Mouse (Mus musculus) lung, postnatal 25 days (tissue): ENCODE measurements around the gene Chmp2b.
A peak's percentile ranks its signal among the peaks of the same experiment; 100 is the strongest.

Source experiments
- DNase-seq: peaks from one replicate; pipeline ENCODE4 v3.0.0; 2022; ENCODE audit warnings: low spot score

Gene Chmp2b

DNA sequence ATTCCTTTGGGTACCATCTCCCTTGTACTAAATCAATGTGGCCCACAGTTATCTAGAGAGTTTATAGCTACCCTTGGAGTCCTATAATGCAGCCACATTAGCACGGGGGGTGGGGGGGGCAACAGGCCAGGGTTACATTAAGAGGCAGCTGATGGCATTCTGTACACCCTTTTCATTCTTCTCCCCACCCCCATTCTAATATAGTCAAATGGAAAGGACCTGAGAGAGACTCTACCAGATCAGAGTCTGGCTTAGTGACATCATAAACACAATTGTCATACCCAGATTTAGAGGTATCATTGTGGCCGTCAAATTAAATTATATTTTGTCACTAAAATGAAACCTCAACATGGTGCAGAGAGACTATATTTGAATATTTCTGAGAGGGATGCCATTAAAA is 36.5 kb downstream of the Chmp2b start:
- DNase-seq = no peak

DNA sequence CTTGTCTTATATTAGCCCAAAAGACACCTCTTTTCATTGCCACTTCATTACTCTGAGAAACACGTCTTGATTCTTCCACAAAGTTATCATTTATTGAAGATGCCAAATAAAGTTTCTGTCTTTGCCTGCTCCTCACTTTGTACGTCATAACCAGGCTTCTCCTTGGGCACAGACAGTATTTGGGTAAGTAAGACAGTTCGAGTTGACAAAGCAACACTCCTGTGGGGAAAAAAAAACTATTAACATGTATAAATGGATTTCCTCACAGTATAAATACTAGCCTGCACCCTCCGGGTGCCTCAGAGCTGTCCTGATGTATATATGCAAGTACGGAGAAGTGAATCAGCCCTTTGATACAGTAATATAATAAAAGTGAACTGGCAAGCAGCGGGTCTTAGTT is 42.3 kb downstream of the Chmp2b start, which contains the start of gene Pou1f1:
Gene Pou1f1, plus strand, starts transcription at position 301 of the 400 bp plus-strand sequence.
- DNase-seq = no peak

DNA sequence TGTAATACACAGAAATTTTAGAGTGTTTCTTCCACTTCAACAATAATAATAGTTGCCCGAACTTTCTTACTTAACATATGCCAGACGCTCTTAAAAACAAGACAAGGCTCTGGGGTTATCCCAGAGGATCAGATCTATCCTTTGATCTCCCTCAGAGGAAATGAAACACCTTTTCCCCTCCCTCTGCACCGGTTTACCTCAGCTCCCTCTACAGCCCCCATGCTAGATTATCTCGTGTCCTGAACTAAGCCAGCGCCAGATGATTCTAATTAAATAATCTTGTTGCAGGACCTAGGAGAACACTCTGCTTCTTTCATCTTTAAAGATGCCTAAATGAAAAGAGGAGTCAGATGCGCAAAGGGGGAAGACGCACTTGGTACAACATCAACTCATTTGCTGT is 48.3 kb downstream of the Chmp2b start:
- no peak for DNase-seq

DNA sequence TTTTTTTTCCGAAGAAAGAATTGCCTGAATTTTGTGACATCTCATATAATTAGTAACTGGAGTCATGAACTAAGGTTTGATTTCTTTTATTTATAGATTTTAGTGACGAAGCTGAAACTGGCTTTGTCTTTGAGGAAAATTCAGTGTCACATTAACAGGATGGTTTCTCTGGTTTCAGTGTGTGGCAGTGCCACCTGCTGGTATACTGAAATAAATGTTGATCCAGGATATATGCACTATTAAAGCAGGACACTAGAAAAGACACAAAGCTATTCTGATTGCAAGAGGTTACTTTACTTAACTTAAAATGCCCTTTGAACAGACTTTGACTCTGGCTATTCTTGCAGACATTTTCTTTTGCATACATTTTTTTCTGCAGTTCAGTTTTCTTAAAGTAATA is 65.5 kb downstream of the Chmp2b start:
- DNase-seq = peak; percentile 21

- no peak for DNase-seq
Measured at GRCm38 (mm10) chr16:65496030-65496429, 66.5 kb downstream of the Chmp2b start.
